Mouse (Mus musculus) cerebellum, postnatal 36 days (tissue): ENCODE results near the gene Gm20388.
"Not testable (repeated sequence)": the region's sequence is repeated elsewhere in the genome, so short reads cannot be mapped to it uniquely, and the experiment has no call there.

Source experiments
- DNase-seq, 2 experiments: peaks; one replicate each; pipeline ENCODE4 v3.0.0; 2021 to 2022; ENCODE audit warnings: mixed read lengths in 2 of 2

Gene Gm20388

GRCm38 (mm10) chr8:120700053-120700452 is 789.4 kb downstream of the Gm20388 start:
- no peak for DNase-seq

- DNase-seq = peak; percentile 19 to 25
Observed at GRCm38 (mm10) chr8:120701758-120702465, 791.3 kb downstream of the Gm20388 start.

GRCm38 (mm10) chr8:120704203-120704602 is 793.6 kb downstream of the Gm20388 start:
- DNase-seq = no peak

GRCm38 (mm10) chr8:120705163-120705562 is 794.5 kb downstream of the Gm20388 start:
- no peak for DNase-seq

GRCm38 (mm10) chr8:120706193-120706592 is 795.6 kb downstream of the Gm20388 start:
- DNase-seq = no peak

- no peak for DNase-seq
Observed at GRCm38 (mm10) chr8:120709176-120709575, 798.5 kb downstream of the Gm20388 start.

- DNase-seq = no peak
Observed at GRCm38 (mm10) chr8:120715200-120715599, 804.6 kb downstream of the Gm20388 start.

GRCm38 (mm10) chr8:120715996-120716680 is 805.5 kb downstream of the Gm20388 start:
- DNase-seq = no peak

- DNase-seq = no peak
Observed at GRCm38 (mm10) chr8:120719586-120720236, 809.1 kb downstream of the Gm20388 start.

GRCm38 (mm10) chr8:120723025-120723424 is 812.4 kb downstream of the Gm20388 start:
- DNase-seq = no peak

- DNase-seq = not testable (repeated sequence)
Observed at GRCm38 (mm10) chr8:120724096-120724495, 813.5 kb downstream of the Gm20388 start.

GRCm38 (mm10) chr8:120724816-120725575 is 814.4 kb downstream of the Gm20388 start:
- DNase-seq = no peak

- no peak for DNase-seq
Observed at GRCm38 (mm10) chr8:120725576-120725950, 814.9 kb downstream of the Gm20388 start.

- DNase-seq = no peak
Observed at GRCm38 (mm10) chr8:120726051-120726450, 815.4 kb downstream of the Gm20388 start.

- no peak for DNase-seq
Observed at GRCm38 (mm10) chr8:120728488-120729160, 818.0 kb downstream of the Gm20388 start.

- no peak for DNase-seq
Observed at GRCm38 (mm10) chr8:120731582-120731981, 820.9 kb downstream of the Gm20388 start.

- no peak for DNase-seq
Observed at GRCm38 (mm10) chr8:120732068-120732467, 821.4 kb downstream of the Gm20388 start.

- peak; percentile 52 to 64 for DNase-seq
Observed at GRCm38 (mm10) chr8:120735770-120736481, 825.3 kb downstream of the Gm20388 start, which contains the start of gene Irf8. TSS of gene Irf8 (plus strand) at chr8:120736358.

- peak; percentile 8 to 31 for DNase-seq
Observed at GRCm38 (mm10) chr8:120736486-120736885, 825.8 kb downstream of the Gm20388 start.

- DNase-seq = no peak
Observed at GRCm38 (mm10) chr8:120737166-120737565, 826.5 kb downstream of the Gm20388 start.

GRCm38 (mm10) chr8:120738771-120739170 is 828.1 kb downstream of the Gm20388 start:
- no peak for DNase-seq

GRCm38 (mm10) chr8:120739526-120739925 is 828.9 kb downstream of the Gm20388 start:
- DNase-seq = no peak
